Mouse (Mus musculus) thymus, adult 2 months (tissue): Measurements from ENCODE around the gene 2510039O18Rik.

Source experiments
- CTCF ChIP-seq: fragments of 200-500 bp; IDR thresholded peaks from 2 replicates; pipeline ENCODE4 v1.5.1; 2012; ENCODE audit warnings: mild to moderate bottlenecking, control low read depth, low read length, moderate library complexity, borderline replicate concordance; ENCODE audit not compliant: control insufficient read depth, poor library complexity, insufficient read depth; ENCODE audit errors: extremely low read depth
- POLR2A ChIP-seq: fragments of 200-500 bp; IDR thresholded peaks from 2 replicates; pipeline ENCODE4 v1.6.1; 2012; ENCODE audit warnings: mild to moderate bottlenecking, low read length, control low read depth, moderate library complexity; ENCODE audit not compliant: control insufficient read depth, poor library complexity, insufficient read depth; ENCODE audit errors: extremely low read depth

- TF ChIP-seq CTCF (no peak), POLR2A (no peak)
Measured at GRCm38 (mm10) chr4:147943005-147943404, 2.3 kb downstream of the 2510039O18Rik start.
